ENCODE assay signal across 10 mouse cellular contexts in the genomic region with DNA sequence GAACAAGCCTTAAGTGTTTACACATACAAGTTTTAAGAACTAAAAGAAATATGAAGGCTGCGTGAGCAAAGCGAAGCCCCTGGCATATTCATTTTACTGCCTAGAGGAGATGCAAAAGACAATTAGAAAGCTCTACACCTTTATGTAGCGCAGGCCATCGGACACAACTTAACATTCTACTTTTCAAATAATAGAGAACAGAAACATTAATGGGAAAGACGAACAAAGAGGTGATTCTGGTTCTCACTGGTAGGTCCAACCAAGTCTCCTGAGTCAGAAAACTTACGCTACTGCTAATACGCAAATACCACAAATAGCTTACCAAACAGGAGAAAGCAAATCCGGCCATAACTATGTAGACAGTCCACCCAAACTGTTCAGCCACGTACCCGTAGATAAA. TPM values are rescaled to one million over a fixed set of nuclear protein-coding genes. Genes with fewer than 3 reads are reported as not detected.
A peak's percentile ranks its signal among the peaks of the same experiment; 100 is the strongest.
DNase-seq lines count a peak whose midpoint lies in the region; ATAC-seq and TF ChIP-seq lines count a peak whose summit lies in the region.
"Had no signal": no experiment of that assay in that cellular context is flagged by ENCODE, and none has a peak within 500 bp of the region (broad histone marks: within the 10 kb centered on the region; RNA-seq: fewer than 3 reads in every experiment).

No protein-coding gene starts in this region.

- WGBS in forebrain, embryonic 11.5 days: 62% methylated on average over 10 of the region's 10 CpGs
- WGBS in limb, embryonic 15.5 days: 57% methylated on average over 10 of the region's 10 CpGs
- WGBS in stomach, postnatal 0 days: 42% methylated on average over 10 of the region's 10 CpGs

- no peak for TF ChIP-seq EP300 in stomach, postnatal 0 days (optimal IDR thresholded peaks at IDR 0.05)

- H3K9ac ChIP-seq in forebrain, embryonic 11.5 days (ENCODE audit: low read length): peak overlapping the region; percentile 92
- H3K9ac ChIP-seq in limb, embryonic 15.5 days: peak overlapping the region; percentile 89
- peak overlapping the region; percentile 94 for H3K9ac ChIP-seq in stomach, postnatal 0 days (ENCODE audit: low read length)

- DNase-seq in forebrain, embryonic 11.5 days (ENCODE audit: low spot score): no peak
- no peak for DNase-seq in stomach, postnatal 0 days (ENCODE audit: low spot score)
- no peak for DNase-seq in thymus, adult 18-20 months
- DNase-seq in thymus, postnatal 0 days (ENCODE audit: low spot score): no peak
- DNase-seq: cerebellum, adult 11 months; left cerebral cortex, postnatal 4 days; thymus, postnatal 36 days had no signal

- no peaks in the 10 kb centered on the region for H3K27me3 ChIP-seq in megakaryocyte, embryonic 14.5 days (replicated peaks)
- H3K27me3 ChIP-seq in forebrain, embryonic 11.5 days (ENCODE audit: control insufficient read depth, insufficient read depth, low read length): no peaks in the 10 kb centered on the region
- no peaks in the 10 kb centered on the region for H3K27me3 ChIP-seq in limb, embryonic 15.5 days
- H3K27me3 ChIP-seq in stomach, postnatal 0 days (ENCODE audit: control insufficient read depth, insufficient read depth, low read length): no peaks in the 10 kb centered on the region

- H3K36me3 ChIP-seq in megakaryocyte, embryonic 14.5 days (replicated peaks; ENCODE audit: low read length): peaks cover 29% of the 10 kb centered on the region
- no peaks in the 10 kb centered on the region for H3K36me3 ChIP-seq in forebrain, embryonic 11.5 days (ENCODE audit: control insufficient read depth, insufficient read depth, low read length)
- H3K36me3 ChIP-seq in limb, embryonic 15.5 days: peaks cover 13% of the 10 kb centered on the region; the same call in 1 of the 2 replicates
- no peaks in the 10 kb centered on the region; the same call in 1 of the 2 replicates for H3K36me3 ChIP-seq in stomach, postnatal 0 days (ENCODE audit: control insufficient read depth, insufficient read depth, low read length)

- TF ChIP-seq CTCF in stomach, postnatal 0 days (IDR thresholded peaks at IDR 0.05; ENCODE audit: low read depth): no peak

- peak overlapping the region; percentile 79 for H3K4me2 ChIP-seq in forebrain, embryonic 11.5 days (ENCODE audit: low read depth, low read length, severe bottlenecking)
- peak overlapping the region; percentile 53 for H3K4me2 ChIP-seq in limb, embryonic 15.5 days
- H3K4me2 ChIP-seq in stomach, postnatal 0 days (replicated peaks; ENCODE audit: low read depth): peak overlapping the region; percentile 71

- H3K27ac ChIP-seq in forebrain, embryonic 11.5 days (ENCODE audit: low read depth, low read length): no peak overlapping the region
- no peak overlapping the region for H3K27ac ChIP-seq in limb, embryonic 15.5 days
- peak overlapping the region; percentile 96; the same call in 1 of the 2 replicates for H3K27ac ChIP-seq in stomach, postnatal 0 days (replicated peaks)

- no peaks in the 10 kb centered on the region for H3K9me3 ChIP-seq in megakaryocyte, embryonic 14.5 days
- H3K9me3 ChIP-seq in forebrain, embryonic 11.5 days (ENCODE audit: control insufficient read depth, low read length): no peaks in the 10 kb centered on the region
- H3K9me3 ChIP-seq in limb, embryonic 15.5 days: no peaks in the 10 kb centered on the region
- H3K9me3 ChIP-seq in stomach, postnatal 0 days (ENCODE audit: control insufficient read depth, low read length): no peaks in the 10 kb centered on the region

- no peak for ATAC-seq in megakaryocyte, adult 5-6 weeks (ENCODE audit: poor library complexity, severe bottlenecking)
- no peak for ATAC-seq in forebrain, embryonic 11.5 days (replicated peaks; ENCODE audit: low FRiP score)
- ATAC-seq in limb, embryonic 15.5 days (ENCODE audit: insufficient number of reproducible peaks, low FRiP score, low TSS enrichment, low read depth): no peak
- ATAC-seq in stomach, postnatal 0 days (ENCODE audit: low FRiP score, low TSS enrichment): no peak

- H3K4me1 ChIP-seq in megakaryocyte, embryonic 14.5 days: peaks cover 65% of the 10 kb centered on the region
- H3K4me1 ChIP-seq in forebrain, embryonic 11.5 days (replicated peaks; ENCODE audit: control insufficient read depth, insufficient read depth, low read length): peaks cover 9% of the 10 kb centered on the region; the same call in 1 of the 2 replicates
- peaks cover 14% of the 10 kb centered on the region for H3K4me1 ChIP-seq in limb, embryonic 15.5 days
- H3K4me1 ChIP-seq in stomach, postnatal 0 days (replicated peaks; ENCODE audit: control insufficient read depth, insufficient read depth): no peaks in the 10 kb centered on the region

- H3K4me3 ChIP-seq in megakaryocyte, embryonic 14.5 days (replicated peaks): peak overlapping the region; percentile 96
- peak overlapping the region; percentile 91 for H3K4me3 ChIP-seq in forebrain, embryonic 11.5 days (ENCODE audit: low read depth, low read length)
- H3K4me3 ChIP-seq in limb, embryonic 15.5 days: peak overlapping the region; percentile 99
- peak overlapping the region; percentile 84 for H3K4me3 ChIP-seq in stomach, postnatal 0 days (ENCODE audit: low read depth, low read length)

RNA-seq across cellular contexts. Expression of gene Glt8d1, which starts 0.8 kb away (rescaled TPM):
- polyA plus RNA-seq in megakaryocyte, embryonic 14.5 days (2012; ENCODE audit: insufficient read depth, low replicate concordance): 6.5 and 7.5 TPM in 2 replicates
- 22.8 and 32.1 TPM in 2 replicates for total RNA-seq in megakaryocyte, adult 5-6 weeks (2015)
- 20.2 and 28.3 TPM in 2 replicates for total RNA-seq in megakaryocyte, adult 5-6 weeks (2017)
- 61.3 and 63.5 TPM in 2 replicates for polyA plus RNA-seq in forebrain, embryonic 11.5 days (2014; fragmentation: Nextera tagmentation; extraction: Ambion mirVana)
- 62.8 and 67.4 TPM in 2 replicates for polyA plus RNA-seq in limb, embryonic 15.5 days (2015; fragmentation: Nextera tagmentation; extraction: Ambion mirVana)
- 28.2 and 29.7 TPM in 2 replicates for polyA plus RNA-seq in stomach, postnatal 0 days (2015; fragmentation: Nextera tagmentation; extraction: Ambion mirVana)
- polyA plus RNA-seq in thymus, postnatal 0 days (2015; fragmentation: Nextera tagmentation; extraction: Ambion mirVana): 19.2 and 24.7 TPM in 2 replicates

RNA-seq across cellular contexts. Expression of gene Spcs1, which starts 1.1 kb away (rescaled TPM):
- polyA plus RNA-seq in megakaryocyte, embryonic 14.5 days (2012; ENCODE audit: insufficient read depth, low replicate concordance): 10.3 and 51.5 TPM in 2 replicates
- 179 and 205 TPM in 2 replicates for total RNA-seq in megakaryocyte, adult 5-6 weeks (2015)
- total RNA-seq in megakaryocyte, adult 5-6 weeks (2017): 80.1 and 82.1 TPM in 2 replicates
- polyA plus RNA-seq in forebrain, embryonic 11.5 days (2014; fragmentation: Nextera tagmentation; extraction: Ambion mirVana): 224 and 251 TPM in 2 replicates
- polyA plus RNA-seq in limb, embryonic 15.5 days (2015; fragmentation: Nextera tagmentation; extraction: Ambion mirVana): 417 and 446 TPM in 2 replicates
- 508 and 513 TPM in 2 replicates for polyA plus RNA-seq in stomach, postnatal 0 days (2015; fragmentation: Nextera tagmentation; extraction: Ambion mirVana)
- 469 and 501 TPM in 2 replicates for polyA plus RNA-seq in thymus, postnatal 0 days (2015; fragmentation: Nextera tagmentation; extraction: Ambion mirVana)

RNA-seq across cellular contexts. Expression of gene Pbrm1, which starts 18.6 kb away (rescaled TPM):
- polyA plus RNA-seq in megakaryocyte, embryonic 14.5 days (2012; ENCODE audit: insufficient read depth, low replicate concordance): 3.7 and 3.8 TPM in 2 replicates
- total RNA-seq in megakaryocyte, adult 5-6 weeks (2015): 73.6 and 77.6 TPM in 2 replicates
- total RNA-seq in megakaryocyte, adult 5-6 weeks (2017): 63.1 and 71.9 TPM in 2 replicates
- polyA plus RNA-seq in forebrain, embryonic 11.5 days (2014; fragmentation: Nextera tagmentation; extraction: Ambion mirVana): 135 and 136 TPM in 2 replicates
- 106 and 117 TPM in 2 replicates for polyA plus RNA-seq in limb, embryonic 15.5 days (2015; fragmentation: Nextera tagmentation; extraction: Ambion mirVana)
- polyA plus RNA-seq in stomach, postnatal 0 days (2015; fragmentation: Nextera tagmentation; extraction: Ambion mirVana): 47.8 and 47.9 TPM in 2 replicates
- polyA plus RNA-seq in thymus, postnatal 0 days (2015; fragmentation: Nextera tagmentation; extraction: Ambion mirVana): 103 and 128 TPM in 2 replicates

RNA-seq across cellular contexts. Expression of gene Gnl3, which starts 18.6 kb away (rescaled TPM):
- 8.2 TPM in 1 of 2 replicates, not detected in the other for polyA plus RNA-seq in megakaryocyte, embryonic 14.5 days (2012; ENCODE audit: insufficient read depth, low replicate concordance)
- 45.8 and 55.3 TPM in 2 replicates for total RNA-seq in megakaryocyte, adult 5-6 weeks (2015)
- total RNA-seq in megakaryocyte, adult 5-6 weeks (2017): 48.6 and 60.6 TPM in 2 replicates
- 110 and 120 TPM in 2 replicates for polyA plus RNA-seq in forebrain, embryonic 11.5 days (2014; fragmentation: Nextera tagmentation; extraction: Ambion mirVana)
- 105 and 113 TPM in 2 replicates for polyA plus RNA-seq in limb, embryonic 15.5 days (2015; fragmentation: Nextera tagmentation; extraction: Ambion mirVana)
- polyA plus RNA-seq in stomach, postnatal 0 days (2015; fragmentation: Nextera tagmentation; extraction: Ambion mirVana): 58.0 and 70.7 TPM in 2 replicates
- 141 and 143 TPM in 2 replicates for polyA plus RNA-seq in thymus, postnatal 0 days (2015; fragmentation: Nextera tagmentation; extraction: Ambion mirVana)

RNA-seq across cellular contexts. Expression of gene Nek4, which starts 49.2 kb away (rescaled TPM):
- polyA plus RNA-seq in megakaryocyte, embryonic 14.5 days (2012; ENCODE audit: insufficient read depth, low replicate concordance): 1.4 and 3.3 TPM in 2 replicates
- 4.3 and 4.9 TPM in 2 replicates for total RNA-seq in megakaryocyte, adult 5-6 weeks (2015)
- 5.2 and 7.6 TPM in 2 replicates for total RNA-seq in megakaryocyte, adult 5-6 weeks (2017)
- polyA plus RNA-seq in forebrain, embryonic 11.5 days (2014; fragmentation: Nextera tagmentation; extraction: Ambion mirVana): 22.4 and 24.4 TPM in 2 replicates
- polyA plus RNA-seq in limb, embryonic 15.5 days (2015; fragmentation: Nextera tagmentation; extraction: Ambion mirVana): 10.1 and 11.2 TPM in 2 replicates
- polyA plus RNA-seq in stomach, postnatal 0 days (2015; fragmentation: Nextera tagmentation; extraction: Ambion mirVana): 4.1 and 4.2 TPM in 2 replicates
- polyA plus RNA-seq in thymus, postnatal 0 days (2015; fragmentation: Nextera tagmentation; extraction: Ambion mirVana): 5.6 and 6.1 TPM in 2 replicates

Comparison
In these comparisons a context has a peak if more than half of its experiments do, and no peak if none do; other contexts are left out.
1. RNA of gene Pbrm1, which starts 18.6 kb away (polyA plus RNA-seq): 135 to 136 TPM in forebrain, embryonic 11.5 days, 103 to 128 TPM in thymus, postnatal 0 days, 106 to 117 TPM in limb, embryonic 15.5 days and 47.8 to 47.9 TPM in stomach, postnatal 0 days; 3.7 to 3.8 TPM in megakaryocyte, embryonic 14.5 days; every median in the first group is over 10 times any median in the second.
2. Peak in every context shown above with its lines, with median percentiles within 50 percentile points of each other: H3K4me3 ChIP-seq, H3K4me2 ChIP-seq and H3K9ac ChIP-seq.